Mouse (Mus musculus): Measurements from ENCODE around the gene Gm609.
"Not testable (repeated sequence)": the region's sequence is repeated elsewhere in the genome, so short reads cannot be mapped to it uniquely, and the experiment has no call there.

Gene Gm609

DNA sequence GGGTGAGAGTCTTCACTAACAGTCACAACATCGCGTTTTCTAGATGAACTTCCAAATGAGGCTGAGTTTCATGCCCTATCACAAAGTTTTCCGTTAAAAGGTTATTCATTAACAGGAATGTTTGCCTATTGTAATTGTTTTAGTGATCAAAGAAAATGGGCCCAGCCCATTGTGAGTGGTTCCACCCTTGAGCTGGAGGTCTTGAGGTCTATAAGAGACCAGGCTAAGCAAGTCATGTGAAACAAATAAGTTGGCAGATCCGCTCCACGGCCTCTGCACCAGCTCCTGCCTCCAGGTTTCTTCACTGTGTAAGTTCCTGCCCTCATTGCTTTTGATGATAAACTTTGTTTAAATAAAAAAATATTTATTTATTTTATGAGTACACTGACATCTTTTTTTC is at the start of gene Gm609:
Gene Gm609, minus strand, starts transcription at position 43 of the 400 bp plus-strand sequence.
- no peak for DNase-seq (ENCODE audit: low spot score)

DNA sequence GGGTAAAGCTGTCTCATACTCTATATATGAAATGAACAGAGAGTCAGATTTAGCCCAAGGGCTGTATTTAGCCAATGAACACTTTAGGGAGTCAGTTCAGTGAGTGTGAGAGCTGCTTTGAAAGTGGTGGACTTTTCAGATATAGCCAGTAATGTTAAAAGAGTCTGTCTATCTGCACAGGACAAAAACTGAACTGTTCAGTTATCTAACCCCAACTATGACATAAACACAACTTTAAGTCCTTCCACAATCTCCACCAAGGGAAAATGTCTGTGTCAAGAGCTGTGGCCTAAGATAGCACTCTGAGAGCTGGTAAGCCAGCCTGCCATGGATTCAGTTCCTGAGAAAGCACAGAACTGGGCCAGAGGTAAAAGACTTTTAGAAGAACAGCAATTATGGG is 49.3 kb upstream of the Gm609 start:
- DNase-seq (ENCODE audit: low spot score), result no peak

DNA sequence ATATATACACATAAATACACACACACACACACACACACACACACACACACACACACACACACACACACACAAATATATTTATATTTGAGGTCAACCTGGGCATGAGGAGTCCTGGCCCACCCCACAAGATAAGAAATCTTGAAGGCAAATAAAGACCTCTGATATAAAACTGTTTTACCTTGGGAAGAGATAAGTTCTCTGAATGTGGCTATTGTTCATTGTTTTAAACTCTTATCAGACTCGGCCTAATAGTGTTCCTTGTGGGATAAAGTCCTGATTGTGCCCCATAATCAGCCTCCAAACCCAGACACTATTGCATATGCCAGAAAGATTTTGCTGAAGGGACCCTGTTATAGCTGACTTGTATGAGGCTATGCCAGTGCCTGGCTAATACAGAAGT is 45.6 kb upstream of the Gm609 start:
- not testable (repeated sequence) for DNase-seq (ENCODE audit: low spot score)

DNA sequence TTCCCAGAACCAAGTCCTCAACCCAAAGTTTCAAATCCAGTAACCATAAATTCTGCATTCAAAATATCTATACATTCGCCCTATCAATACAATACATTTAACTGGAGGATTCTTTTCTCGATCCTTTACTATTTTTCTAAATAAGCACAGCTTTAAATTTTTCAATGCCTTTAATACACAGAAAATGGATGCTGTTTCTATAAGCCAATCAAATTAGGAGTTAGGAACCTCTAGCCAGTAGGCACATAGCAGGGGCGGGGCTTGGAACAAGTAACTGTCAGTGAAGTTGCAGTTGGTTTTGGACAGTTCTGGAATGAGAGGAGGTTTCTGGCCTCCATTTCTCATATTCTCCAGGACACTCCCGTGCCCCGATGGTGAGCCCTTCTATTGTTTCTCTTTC is 42.2 kb upstream of the Gm609 start, which contains the start of gene Slc9c1:
Gene Slc9c1, plus strand, starts transcription at position 301 of the 400 bp plus-strand sequence.
- no peak for DNase-seq (ENCODE audit: low spot score)

DNA sequence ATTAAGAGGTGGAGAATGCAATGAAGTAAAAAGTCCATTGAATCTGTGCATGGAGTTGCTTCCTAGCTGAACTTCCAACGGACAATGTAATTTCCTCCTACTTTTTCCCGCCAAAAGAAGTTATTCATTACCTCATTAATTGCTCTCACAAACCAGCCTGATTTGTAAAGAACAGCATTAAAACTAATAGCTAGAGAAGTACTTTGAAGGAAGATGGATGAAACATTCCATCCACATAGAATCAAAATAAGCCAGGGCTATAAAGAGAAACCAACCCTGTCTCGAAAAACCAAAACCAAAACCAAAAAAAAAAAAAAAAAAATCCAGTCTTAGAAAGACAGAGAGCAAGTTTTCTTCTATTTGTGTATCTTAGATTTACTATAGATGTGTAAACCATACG is 39.2 kb upstream of the Gm609 start, which contains the start of gene Gm17783:
Gene Gm17783, minus strand, starts transcription at position 101 of the 400 bp plus-strand sequence.
- DNase-seq (ENCODE audit: low spot score), result no peak

DNA sequence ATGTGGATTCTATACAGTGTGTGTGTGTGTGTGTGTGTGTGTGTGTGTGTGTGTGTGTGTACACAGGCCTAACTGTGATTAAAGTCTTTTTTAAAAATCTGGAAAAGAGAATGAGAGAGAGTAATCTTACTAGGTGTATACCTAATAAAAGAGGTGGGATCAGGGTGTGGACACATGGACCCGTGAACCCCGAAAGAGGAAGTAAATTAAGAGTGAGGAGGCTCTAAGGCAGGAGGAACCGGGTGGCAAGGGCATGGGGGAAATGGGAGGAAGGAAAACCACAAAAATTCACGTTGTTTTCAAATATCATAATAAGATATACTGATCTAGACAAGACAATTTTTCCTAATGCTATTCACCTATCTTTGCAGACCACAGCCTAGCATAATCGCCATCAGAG is 32.8 kb upstream of the Gm609 start:
- DNase-seq (ENCODE audit: low spot score), result no peak

DNA sequence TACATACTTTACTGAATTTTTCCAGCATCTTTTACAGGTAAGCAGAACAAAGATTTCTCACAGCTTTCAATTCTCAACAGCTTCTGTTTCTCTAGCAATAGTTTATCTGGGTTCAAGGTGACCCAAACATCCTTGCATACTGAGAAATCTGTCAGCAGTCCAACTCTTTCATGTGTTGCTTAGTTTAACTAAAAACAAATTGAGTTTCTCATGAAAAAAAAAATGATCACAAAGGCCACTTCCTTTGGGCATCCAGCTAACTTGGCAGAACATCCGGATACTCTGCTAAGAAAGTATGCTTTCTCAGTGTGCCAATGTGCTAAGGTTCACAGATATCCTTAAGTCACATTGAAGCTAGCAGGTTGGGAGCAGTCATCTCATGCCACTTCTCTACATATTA is 2.6 kb upstream of the Gm609 start:
- DNase-seq (ENCODE audit: low spot score), result no peak

DNA sequence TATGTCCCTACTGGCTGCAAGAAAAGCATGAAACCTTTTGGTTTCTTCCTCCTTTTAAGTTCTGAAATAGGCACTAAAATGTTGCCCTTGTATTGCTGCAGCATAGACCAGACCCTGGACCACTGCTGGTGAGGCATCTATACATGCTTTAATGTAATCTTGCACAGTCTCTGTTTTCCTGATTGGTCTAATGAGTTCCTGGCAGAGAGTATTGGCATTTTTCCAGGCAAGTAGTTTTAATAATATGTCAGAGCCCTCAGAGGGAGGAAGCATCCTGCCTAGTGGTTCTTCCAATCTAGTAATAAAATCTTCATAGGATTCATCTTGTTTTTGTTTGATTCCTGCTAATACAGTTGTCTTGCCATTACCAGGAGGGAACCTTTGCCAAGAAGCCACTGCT is 15.8 kb downstream of the Gm609 start:
- DNase-seq (ENCODE audit: low spot score), result no peak

DNA sequence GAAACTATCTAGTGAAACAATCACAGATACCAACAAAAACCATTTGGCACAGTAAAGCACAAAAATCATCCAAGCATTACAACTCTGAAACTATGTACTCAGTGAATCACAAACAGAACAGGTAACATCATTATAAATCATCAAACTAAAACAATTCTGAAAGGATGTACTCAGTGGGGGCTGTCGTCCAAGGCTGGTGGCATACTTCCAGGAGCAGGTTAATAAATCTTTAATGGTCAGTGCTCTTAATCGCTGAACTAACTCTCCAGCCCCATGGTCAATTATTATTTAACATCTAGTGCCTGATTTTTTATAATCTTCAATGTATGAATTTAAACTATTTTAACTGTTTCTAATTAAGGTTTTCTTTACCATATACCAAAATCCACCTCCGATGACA is 20.9 kb downstream of the Gm609 start:
- peak; percentile 17 for DNase-seq (ENCODE audit: low spot score)

DNA sequence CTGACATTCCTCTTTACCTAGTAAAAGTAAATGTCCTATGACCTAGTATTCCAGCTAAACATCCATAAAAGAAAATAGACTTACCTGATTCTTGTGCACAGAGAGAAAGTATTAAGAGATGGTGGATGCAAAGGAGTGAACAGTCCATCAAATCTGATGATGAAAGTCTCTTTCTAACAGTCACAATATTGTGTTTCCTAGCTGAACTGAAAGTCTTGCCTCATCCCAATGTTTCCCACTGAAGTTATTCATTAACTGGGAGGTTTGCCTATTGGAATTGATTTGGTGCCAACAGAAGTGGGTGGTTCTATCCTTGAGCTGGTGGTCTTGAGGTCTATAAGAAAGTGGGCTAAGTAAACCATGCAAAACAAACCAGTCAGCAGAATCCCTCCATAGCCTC is 38.0 kb downstream of the Gm609 start:
- DNase-seq (ENCODE audit: low spot score), result no peak

DNA sequence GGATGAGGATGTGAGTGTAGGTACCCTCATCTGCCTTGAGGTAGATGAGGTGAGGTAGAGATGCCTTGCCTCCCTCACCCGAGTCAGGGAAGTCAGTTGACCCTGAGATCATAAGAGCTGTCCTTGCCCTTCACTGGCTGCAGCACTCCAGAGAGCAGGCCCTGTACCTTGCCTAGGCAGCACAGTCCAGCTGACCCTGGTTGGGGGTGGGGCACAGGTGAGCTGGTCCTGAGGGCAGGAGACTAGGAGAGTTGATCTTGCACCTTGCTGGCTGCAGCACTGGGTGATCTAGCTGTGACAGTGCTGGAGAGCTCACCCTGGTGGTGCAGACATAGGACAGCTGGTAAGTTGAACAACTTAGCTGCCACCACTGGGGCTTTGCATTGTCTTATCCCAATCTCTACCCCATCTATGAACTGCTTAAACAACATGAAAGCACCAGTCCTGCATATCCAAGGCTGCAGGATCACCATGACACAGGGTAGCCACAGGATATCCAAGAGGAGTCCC is 55.5 kb downstream of the Gm609 start:
- no peak for DNase-seq (ENCODE audit: low spot score)

DNA sequence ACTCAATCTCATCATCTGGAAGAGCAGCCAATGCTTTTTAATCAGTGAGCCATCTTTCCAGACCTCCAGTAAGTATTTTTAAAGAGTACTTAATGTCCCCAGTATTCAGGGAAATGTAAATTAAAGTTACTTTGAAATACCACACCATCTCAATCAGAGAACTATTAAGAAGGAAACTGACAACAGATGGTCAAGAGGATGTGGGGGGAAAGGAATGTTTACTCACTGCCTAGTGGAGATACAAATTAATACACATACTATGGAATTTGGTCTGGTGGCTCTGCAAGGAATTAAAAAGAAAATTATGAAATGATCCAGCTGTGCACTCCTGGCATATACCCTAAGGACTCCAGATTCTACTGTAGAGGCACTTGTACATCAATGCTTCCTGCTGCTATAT is 57.2 kb downstream of the Gm609 start:
- DNase-seq (ENCODE audit: low spot score), result no peak

DNA sequence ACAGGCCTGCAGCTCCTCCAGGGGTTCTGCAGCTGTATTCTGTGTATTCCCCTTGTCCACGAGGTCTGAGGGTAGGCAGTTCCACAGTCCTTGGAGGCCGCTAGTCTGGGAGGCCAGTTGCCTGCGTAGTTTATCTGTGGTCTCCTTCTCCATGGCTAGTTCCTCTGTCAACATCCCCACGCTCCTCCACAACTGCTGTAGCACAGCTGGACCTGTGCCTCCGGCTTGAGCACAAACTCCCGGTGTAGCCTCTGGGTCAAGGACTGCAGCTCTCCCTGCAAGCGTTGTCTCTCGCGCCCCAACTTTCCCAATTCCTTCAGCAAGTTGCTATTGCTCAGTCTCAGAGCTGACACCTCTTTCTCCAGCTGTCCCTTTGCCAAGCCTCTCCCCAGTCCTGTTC is 65.1 kb downstream of the Gm609 start:
- no peak for DNase-seq (ENCODE audit: low spot score)

DNA sequence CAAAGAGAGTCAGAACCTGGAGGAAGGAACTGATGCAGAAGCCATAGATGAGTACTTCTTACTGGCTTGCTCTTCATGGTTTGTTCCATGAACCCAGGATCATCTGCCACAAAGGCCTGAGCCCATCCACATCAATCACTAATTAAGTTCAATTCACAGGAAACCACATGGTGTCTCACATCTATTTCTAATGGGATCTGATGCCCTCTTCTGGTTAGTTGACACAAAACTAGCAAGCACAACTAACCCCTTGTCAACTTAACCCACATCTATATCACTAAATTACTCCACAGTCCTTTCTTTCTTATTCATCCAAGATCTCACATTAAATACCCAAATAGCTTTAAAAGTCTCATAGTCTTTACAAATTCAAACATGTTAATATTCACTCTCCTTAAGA is 79.3 kb downstream of the Gm609 start:
- DNase-seq (ENCODE audit: low spot score), result no peak

DNA sequence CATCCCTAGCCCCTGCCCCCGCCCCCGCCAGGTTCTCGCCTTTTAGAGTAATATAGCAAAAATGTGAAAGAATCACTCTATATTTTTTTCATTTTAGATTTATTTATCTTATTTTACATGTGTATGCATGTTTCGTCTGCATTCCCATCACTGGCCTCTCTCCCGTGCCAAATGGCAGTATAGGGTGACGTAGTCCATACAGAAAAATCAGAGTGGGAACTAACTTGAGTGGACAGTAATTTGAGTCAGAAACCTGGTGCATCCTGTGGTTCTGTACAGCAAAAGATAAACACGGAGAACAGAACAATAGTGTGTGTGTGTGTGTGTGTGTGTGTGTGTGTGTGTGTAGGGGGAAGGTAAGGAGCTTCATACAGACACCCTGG is 83.7 kb downstream of the Gm609 start:
- DNase-seq (ENCODE audit: low spot score), result not testable (repeated sequence)

DNA sequence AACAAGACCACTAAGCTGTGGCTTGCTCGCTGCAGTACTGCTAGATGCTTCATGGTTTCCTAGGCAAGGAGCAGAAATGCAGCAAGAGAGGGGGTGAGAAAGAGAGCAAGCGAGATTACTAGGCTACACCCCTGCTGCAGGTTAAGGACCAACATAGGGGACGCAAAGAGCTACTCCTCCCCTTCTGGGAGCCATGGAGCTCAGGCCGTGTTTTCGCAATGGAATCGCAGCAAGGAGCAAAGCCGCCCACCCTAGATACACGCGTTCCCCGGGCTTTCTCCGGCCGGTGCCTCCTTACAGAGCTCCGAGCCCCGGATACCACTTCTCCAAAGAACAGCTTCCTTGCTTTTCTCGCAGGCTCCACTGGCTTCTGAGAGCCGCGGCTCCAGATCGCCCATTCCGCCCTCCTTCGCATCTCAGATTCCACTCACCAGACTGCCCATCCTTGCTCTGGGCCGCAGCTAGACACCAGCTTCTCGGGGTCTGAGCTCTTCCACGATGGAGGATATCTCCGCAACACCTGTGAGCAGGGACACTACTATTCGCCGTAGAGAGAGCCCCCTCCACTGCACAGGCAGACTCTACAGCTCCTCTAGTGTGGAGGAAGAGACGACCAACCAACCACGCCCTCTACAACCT is 84.2 kb downstream of the Gm609 start, which contains the start of gene Cd200:
Gene Cd200, minus strand, starts transcription at position 629 of the 639 bp plus-strand sequence.
- DNase-seq (ENCODE audit: low spot score), result peak; percentile 41

DNA sequence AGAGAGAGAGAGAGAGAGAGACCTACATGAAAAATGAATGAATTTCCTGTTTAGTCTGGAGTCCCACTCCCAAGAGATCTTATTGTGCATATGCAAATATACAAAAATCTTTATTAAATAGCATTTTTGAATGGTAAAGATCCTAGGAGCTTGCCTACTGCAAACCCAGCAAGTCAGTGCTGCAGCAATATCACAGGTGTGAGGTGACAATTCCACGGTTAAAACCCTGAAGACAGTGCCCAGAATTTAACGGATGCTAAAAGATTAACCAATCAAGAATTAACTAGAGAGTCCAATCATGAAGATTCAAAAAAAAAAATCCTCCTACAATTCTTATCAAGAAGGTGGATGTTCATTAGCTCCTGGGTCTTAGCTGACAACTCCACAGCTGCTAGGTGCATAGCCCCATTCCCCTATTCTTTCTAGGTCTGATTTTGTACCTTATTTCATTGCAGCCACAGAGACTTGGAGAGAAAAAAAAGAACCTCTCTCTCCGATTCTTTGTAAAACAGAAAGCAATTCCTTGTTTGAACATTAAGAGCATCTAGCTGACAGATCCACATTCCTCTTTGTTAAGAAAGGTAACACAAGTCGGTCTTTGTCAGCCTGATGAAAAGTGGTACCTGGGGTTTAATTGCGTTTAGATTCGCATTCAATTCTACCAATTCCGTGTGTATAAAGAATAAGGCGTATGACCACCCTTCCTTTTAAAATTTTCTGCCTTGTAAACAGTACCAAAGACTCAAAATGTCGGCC is 84.9 kb downstream of the Gm609 start:
- no peak for DNase-seq (ENCODE audit: low spot score)

DNA sequence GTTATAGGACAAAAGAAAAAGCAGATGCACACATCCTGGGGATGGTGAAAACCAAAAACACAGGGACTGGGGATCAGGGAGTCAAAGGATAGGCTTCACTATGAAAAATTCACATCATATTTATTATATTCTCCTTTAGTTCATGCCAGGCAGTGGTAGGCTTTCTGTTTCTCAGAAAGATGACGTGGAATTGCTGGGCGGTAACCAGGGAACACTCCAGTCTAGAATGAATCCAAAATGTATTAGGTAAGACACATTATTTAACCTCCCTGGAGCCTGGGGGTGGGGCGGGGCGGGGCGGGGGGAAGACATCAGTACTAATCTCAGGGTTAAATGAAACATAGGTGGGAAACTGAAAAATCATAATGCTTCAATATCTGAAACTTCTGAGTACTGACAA is 85.7 kb downstream of the Gm609 start:
- no peak for DNase-seq (ENCODE audit: low spot score)

DNA sequence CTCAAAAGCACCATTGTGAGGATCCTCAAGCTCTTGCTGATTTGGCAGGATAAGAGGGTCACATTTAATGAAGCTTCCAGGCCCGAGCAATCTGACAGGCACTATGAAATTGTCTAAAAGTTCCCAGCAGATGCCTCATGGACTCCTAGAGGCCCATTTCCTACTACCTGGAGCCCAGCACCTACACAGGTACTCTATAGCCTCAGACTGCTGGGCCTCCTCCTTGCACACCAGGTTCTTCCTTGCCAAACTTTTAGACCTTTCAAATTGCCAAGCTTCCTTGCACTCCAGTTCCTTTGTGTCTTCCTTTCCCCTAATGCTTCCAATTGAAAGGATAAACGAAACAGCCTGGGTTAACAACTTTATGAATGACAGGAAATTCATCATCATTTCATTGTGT is 89.8 kb downstream of the Gm609 start:
- no peak for DNase-seq (ENCODE audit: low spot score)

DNA sequence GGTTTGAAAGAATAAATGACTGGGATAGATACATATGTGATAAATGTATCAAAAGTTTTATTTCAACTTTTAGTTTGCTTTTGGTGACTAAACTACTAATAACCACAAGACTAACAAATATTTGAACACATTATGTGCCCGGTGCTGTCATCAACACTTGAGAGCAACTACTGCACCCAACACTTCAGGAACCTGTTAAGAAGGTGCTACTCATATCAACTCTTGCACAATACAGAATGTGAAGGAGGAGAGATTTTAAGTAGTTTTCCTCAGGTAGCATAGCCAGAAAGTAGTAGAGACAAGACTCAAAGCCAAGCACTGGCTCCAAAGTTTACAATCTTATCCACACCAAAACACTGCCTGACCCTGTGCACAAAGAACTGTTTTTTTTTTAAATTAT is 90.7 kb downstream of the Gm609 start:
- DNase-seq (ENCODE audit: low spot score), result no peak

DNA sequence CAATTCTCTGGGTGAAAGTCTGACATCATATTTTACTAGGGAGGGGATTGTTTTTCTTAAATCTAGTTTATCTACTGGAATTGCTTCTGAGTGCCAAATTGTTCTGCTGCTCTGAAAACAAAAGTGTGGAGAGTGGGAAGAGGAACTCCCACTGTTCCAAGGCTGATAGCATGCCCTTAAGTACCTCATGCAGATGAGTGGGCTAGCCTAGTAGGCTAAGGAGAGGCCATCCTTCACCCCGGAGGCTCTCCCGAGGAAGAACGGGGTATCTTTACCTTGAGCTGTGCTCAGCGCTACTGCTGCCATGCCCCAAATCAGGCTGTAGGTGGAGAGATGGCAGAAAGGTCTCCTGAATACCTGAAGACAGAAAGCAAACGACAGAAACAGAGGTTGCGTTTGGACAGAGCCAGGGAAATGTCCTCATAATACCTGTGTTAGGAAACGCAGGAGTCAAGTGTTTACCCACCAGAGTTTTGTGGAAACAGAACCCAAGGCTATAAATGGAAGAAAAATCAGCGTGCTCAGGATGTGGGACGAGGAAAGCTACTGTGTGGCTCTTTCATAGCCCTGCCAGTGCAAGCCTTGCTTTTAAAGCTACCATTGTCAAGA is 92.7 kb downstream of the Gm609 start:
- DNase-seq (ENCODE audit: low spot score), result no peak

DNA sequence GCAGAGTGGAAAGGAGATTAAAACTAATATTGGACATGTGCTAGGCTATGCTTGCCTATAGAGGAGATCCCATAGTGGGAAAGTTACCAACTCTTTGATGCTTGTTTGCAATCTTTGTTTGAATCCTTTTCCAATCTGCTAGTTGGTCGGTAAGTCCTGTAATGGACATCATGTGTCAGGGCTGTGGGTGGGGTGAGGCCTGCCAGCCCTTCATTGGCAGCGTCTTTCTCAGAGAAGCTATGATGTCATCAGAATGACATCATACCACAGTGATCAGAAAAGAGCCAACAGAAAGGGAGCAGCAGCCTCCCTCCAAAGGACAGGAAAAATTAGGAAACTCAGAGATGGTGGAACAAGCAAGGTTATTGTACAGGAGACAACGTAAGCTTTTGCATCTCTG is 93.4 kb downstream of the Gm609 start:
- no peak for DNase-seq (ENCODE audit: low spot score)

DNA sequence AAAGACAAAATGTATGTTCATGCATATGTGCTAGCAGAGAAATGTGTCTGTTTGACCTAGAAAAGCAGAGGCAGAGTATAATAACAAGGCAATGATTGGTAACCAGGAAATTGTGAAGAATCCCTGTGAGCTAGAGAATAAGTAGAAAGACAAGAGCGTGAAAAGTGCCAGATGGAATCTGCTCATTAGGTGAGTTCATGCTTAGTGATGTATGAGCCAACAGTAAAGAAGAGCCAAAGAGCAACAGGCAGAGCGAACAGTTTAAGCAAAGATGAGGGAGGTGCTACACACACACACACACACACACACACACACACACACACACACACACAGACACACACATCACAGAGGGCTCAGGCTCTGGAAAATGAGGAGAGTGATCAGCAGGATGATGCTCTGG is 95.3 kb downstream of the Gm609 start:
- DNase-seq (ENCODE audit: low spot score), result no peak
